Mouse (Mus musculus): ENCODE measurements around the gene Zfand4. TPM values are rescaled to one million over a fixed set of nuclear protein-coding genes. Genes with fewer than 3 reads are reported as not detected.
"Not testable (repeated sequence)": the region's sequence is repeated elsewhere in the genome, so short reads cannot be mapped to it uniquely, and the experiment has no call there.

Zfand4 gene
- polyA plus RNA-seq, 1 experiment from 2014 or later = 12.7 TPM

GRCm38 (mm10) chr6:116353428-116353827, 89.4 kb downstream of the Zfand4 start:
- 96% methylated on average over 1 of the region's 1 CpGs for WGBS
- no peaks in the 10 kb centered on the region for H3K9me3 ChIP-seq (ENCODE audit: control insufficient read depth, low read length)
- no peak overlapping the region for H3K4me2 ChIP-seq (ENCODE audit: low read depth, low read length, severe bottlenecking)
- no peak overlapping the region for H3K27ac ChIP-seq (ENCODE audit: low read depth, low read length)
- H3K4me1 ChIP-seq (replicated peaks; ENCODE audit: control insufficient read depth, insufficient read depth, low read length) = no peaks in the 10 kb centered on the region
- DNase-seq (ENCODE audit: low spot score) (no peak), ATAC-seq (replicated peaks; ENCODE audit: low FRiP score) (no peak)
- H3K36me3 ChIP-seq (ENCODE audit: control insufficient read depth, insufficient read depth, low read length) = no peaks in the 10 kb centered on the region
- H3K27me3 ChIP-seq (ENCODE audit: control insufficient read depth, insufficient read depth, low read length) = no peaks in the 10 kb centered on the region
- H3K9ac ChIP-seq (ENCODE audit: low read length) = no peak overlapping the region
- no peak overlapping the region for H3K4me3 ChIP-seq (ENCODE audit: low read depth, low read length)

DNA sequence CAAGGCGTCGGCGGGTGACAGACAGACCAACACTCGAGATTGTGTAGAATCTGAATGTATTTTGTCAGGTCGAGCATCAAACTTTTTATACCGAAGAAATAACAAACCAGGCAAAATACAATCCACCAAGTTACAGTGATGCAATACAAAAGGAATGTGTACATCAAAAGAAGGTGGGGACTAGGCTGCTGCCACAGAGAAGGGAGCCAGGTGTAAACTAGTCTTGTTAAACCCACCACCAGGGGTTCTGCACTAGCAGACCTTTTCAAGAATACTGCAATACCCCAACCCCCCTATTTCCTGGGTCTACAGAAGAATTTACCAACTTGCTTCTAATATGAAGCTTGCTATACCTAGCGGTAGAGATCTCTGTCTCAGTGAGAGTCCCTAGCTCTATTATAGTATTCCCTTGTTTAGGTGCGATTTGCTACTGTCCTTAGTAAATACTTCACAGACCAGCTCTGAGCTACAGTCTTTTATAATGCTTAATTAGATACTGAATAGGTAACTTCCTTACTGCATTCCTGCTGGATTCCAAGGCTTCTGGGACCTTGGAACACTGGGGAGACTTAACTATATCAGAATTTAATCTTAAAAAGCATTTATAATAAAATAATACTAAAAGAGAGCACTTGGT, 92.4 kb downstream of the Zfand4 start:
- not testable (repeated sequence) for H3K4me3 ChIP-seq (ENCODE audit: low read depth, low read length); H3K36me3 ChIP-seq (ENCODE audit: control insufficient read depth, insufficient read depth, low read length); ATAC-seq (replicated peaks; ENCODE audit: low FRiP score); H3K4me1 ChIP-seq (replicated peaks; ENCODE audit: control insufficient read depth, insufficient read depth, low read length); H3K9me3 ChIP-seq (ENCODE audit: control insufficient read depth, low read length); H3K9ac ChIP-seq (ENCODE audit: low read length); DNase-seq (ENCODE audit: low spot score); H3K27ac ChIP-seq (ENCODE audit: low read depth, low read length); H3K27me3 ChIP-seq (ENCODE audit: control insufficient read depth, insufficient read depth, low read length); H3K4me2 ChIP-seq (ENCODE audit: low read depth, low read length, severe bottlenecking)
- 73% methylated on average over 8 of the region's 8 CpGs for WGBS

- no peak for DNase-seq (ENCODE audit: low spot score)
- ATAC-seq (replicated peaks; ENCODE audit: low FRiP score) = no peak
- Histone ChIP-seq H3K9me3 (ENCODE audit: control insufficient read depth, low read length) (no peaks in the 10 kb centered on the region), H3K4me3 (ENCODE audit: low read depth, low read length) (no peak overlapping the region), H3K27me3 (ENCODE audit: control insufficient read depth, insufficient read depth, low read length) (no peaks in the 10 kb centered on the region), H3K4me2 (ENCODE audit: low read depth, low read length, severe bottlenecking) (no peak overlapping the region), H3K9ac (ENCODE audit: low read length) (no peak overlapping the region), H3K27ac (ENCODE audit: low read depth, low read length) (no peak overlapping the region), H3K4me1 (replicated peaks; ENCODE audit: control insufficient read depth, insufficient read depth, low read length) (no peaks in the 10 kb centered on the region), H3K36me3 (ENCODE audit: control insufficient read depth, insufficient read depth, low read length) (no peaks in the 10 kb centered on the region)
- WGBS = 72% methylated on average over 4 of the region's 4 CpGs
These were observed 92.9 kb downstream of the Zfand4 start for GRCm38 (mm10) chr6:116356948-116357325.

DNA sequence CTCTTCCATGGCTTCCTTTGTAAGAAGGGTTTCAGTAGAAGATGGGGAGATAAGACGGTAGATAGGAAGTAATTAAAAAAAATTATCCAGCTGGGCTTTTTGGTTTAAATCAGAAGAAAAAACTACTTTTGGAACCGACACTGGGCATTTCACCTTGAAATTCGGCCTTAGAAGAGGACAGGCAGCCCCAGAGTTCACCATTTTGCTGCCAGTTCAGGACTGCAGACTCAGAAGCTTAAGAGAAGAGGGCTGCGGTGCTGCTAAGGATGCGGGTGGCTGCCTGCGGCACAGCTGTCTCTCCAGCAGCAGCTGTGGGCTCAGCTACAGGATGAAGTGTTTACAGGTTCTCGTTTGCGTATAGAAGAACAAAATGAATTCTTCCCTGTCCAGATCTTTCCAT, 94.0 kb downstream of the Zfand4 start:
- no peak overlapping the region for H3K27ac ChIP-seq (ENCODE audit: low read depth, low read length)
- H3K4me2 ChIP-seq (ENCODE audit: low read depth, low read length, severe bottlenecking) = no peak overlapping the region
- WGBS = 81% methylated on average over 8 of the region's 8 CpGs
- ATAC-seq (replicated peaks; ENCODE audit: low FRiP score) = no peak
- no peak overlapping the region for H3K4me3 ChIP-seq (ENCODE audit: low read depth, low read length)
- DNase-seq (ENCODE audit: low spot score) = no peak
- no peaks in the 10 kb centered on the region for H3K4me1 ChIP-seq (replicated peaks; ENCODE audit: control insufficient read depth, insufficient read depth, low read length)
- H3K9me3 ChIP-seq (ENCODE audit: control insufficient read depth, low read length) = no peaks in the 10 kb centered on the region
- H3K36me3 ChIP-seq (ENCODE audit: control insufficient read depth, insufficient read depth, low read length) = no peaks in the 10 kb centered on the region
- H3K27me3 ChIP-seq (ENCODE audit: control insufficient read depth, insufficient read depth, low read length) = no peaks in the 10 kb centered on the region
- no peak overlapping the region for H3K9ac ChIP-seq (ENCODE audit: low read length)

DNA sequence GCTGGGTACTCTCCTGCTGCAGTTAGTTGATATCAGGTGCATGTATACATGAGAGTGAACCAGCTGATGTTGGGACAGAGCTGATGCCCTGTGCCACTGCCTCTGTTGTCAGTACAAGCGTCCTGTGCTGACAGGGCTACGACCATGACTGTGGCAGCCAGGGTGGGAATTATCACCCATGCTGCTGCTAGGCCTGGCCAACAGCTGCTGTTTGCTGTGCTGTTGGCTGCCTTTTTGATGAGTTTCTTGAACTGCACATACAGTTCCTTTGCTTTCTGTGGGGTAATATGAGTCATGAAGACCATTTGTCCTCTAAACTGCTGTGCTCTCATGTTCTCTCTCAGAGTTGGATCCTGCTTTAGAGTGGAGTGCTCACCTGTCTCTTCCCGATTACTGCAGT, 95.2 kb downstream of the Zfand4 start:
- Histone ChIP-seq H3K27me3 (ENCODE audit: control insufficient read depth, insufficient read depth, low read length) (no peaks in the 10 kb centered on the region), H3K27ac (ENCODE audit: low read depth, low read length) (no peak overlapping the region), H3K4me2 (ENCODE audit: low read depth, low read length, severe bottlenecking) (no peak overlapping the region), H3K36me3 (ENCODE audit: control insufficient read depth, insufficient read depth, low read length) (no peaks in the 10 kb centered on the region), H3K9me3 (ENCODE audit: control insufficient read depth, low read length) (no peaks in the 10 kb centered on the region), H3K9ac (ENCODE audit: low read length) (no peak overlapping the region), H3K4me3 (ENCODE audit: low read depth, low read length) (no peak overlapping the region), H3K4me1 (replicated peaks; ENCODE audit: control insufficient read depth, insufficient read depth, low read length) (no peaks in the 10 kb centered on the region)
- ATAC-seq (replicated peaks; ENCODE audit: low FRiP score) (no peak), DNase-seq (ENCODE audit: low spot score) (no peak)
- 90% methylated on average over 3 of the region's 3 CpGs for whole genome bisulfite sequencing

DNA sequence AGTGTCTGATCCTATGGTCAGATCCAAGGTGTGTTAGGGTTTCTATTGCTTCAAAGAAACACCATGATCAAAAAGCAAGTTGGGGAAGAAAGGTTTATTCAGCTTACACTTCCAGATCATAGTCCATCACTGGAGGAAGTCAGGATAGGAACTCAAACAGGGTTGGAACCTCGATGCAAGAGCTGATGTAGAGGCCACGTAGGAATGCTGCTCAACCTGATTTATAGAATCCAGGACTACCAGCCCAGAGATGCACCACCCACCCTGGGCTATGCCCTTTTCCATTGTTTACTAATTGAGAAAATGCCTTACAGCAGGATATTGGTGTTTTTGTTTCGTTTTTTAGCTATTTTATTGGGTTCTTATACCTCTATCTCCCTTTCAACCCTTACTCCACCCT, 97.4 kb downstream of the Zfand4 start:
- Histone ChIP-seq H3K9ac (ENCODE audit: low read length) (no peak overlapping the region), H3K4me3 (ENCODE audit: low read depth, low read length) (no peak overlapping the region), H3K4me1 (replicated peaks; ENCODE audit: control insufficient read depth, insufficient read depth, low read length) (no peaks in the 10 kb centered on the region), H3K9me3 (ENCODE audit: control insufficient read depth, low read length) (no peaks in the 10 kb centered on the region), H3K27ac (ENCODE audit: low read depth, low read length) (no peak overlapping the region), H3K27me3 (ENCODE audit: control insufficient read depth, insufficient read depth, low read length) (no peaks in the 10 kb centered on the region), H3K4me2 (ENCODE audit: low read depth, low read length, severe bottlenecking) (no peak overlapping the region), H3K36me3 (ENCODE audit: control insufficient read depth, insufficient read depth, low read length) (no peaks in the 10 kb centered on the region)
- DNase-seq (ENCODE audit: low spot score) (no peak), ATAC-seq (replicated peaks; ENCODE audit: low FRiP score) (no peak)
- WGBS = 90% methylated on average over 3 of the region's 3 CpGs

DNA sequence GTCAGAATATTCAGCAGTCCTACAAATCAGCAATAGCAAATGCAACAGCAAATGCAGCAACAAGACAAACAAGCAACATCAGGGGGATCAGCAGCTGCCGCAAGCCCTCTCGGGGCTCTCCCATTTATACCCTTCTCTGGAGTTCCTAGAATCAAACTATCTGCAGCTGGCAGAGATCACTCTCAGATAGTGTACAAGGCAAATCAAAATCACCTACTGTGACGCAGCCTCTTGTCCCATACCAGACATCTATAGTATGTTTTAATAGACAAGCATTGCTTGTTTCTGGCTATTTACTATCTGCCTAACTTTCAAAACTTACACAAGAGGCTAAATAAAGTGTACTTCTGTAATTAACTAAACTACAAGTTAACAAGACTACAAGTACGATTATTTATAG, 98.0 kb downstream of the Zfand4 start:
- Histone ChIP-seq H3K27ac (ENCODE audit: low read depth, low read length) (no peak overlapping the region), H3K9me3 (ENCODE audit: control insufficient read depth, low read length) (no peaks in the 10 kb centered on the region), H3K27me3 (ENCODE audit: control insufficient read depth, insufficient read depth, low read length) (no peaks in the 10 kb centered on the region), H3K9ac (ENCODE audit: low read length) (no peak overlapping the region), H3K4me3 (ENCODE audit: low read depth, low read length) (no peak overlapping the region), H3K36me3 (ENCODE audit: control insufficient read depth, insufficient read depth, low read length) (no peaks in the 10 kb centered on the region), H3K4me2 (ENCODE audit: low read depth, low read length, severe bottlenecking) (no peak overlapping the region), H3K4me1 (replicated peaks; ENCODE audit: control insufficient read depth, insufficient read depth, low read length) (no peaks in the 10 kb centered on the region)
- 94% methylated on average over 4 of the region's 4 CpGs for WGBS
- no peak for DNase-seq (ENCODE audit: low spot score)
- ATAC-seq (replicated peaks; ENCODE audit: low FRiP score) = no peak

DNA sequence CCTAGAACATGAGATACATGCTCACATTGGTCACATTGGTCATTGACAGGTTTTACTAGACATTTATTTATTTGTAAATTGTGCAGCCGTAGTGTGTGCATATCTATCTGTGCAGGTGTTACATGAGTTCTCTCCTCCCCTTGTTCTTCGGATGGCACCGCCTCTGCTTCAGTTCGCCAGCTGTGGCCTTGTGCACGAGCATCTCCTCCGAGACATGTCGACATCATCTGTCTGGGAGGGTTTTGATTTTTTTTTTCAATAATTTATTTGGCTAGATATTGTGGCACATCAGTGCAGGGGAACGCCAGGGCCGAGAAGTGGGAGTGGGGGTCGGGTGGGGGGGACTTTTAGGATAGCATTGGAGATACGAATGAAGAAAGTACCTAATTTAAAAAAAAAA, 103.9 kb downstream of the Zfand4 start:
- H3K4me3 ChIP-seq (ENCODE audit: low read depth, low read length) = no peak overlapping the region
- no peak overlapping the region for H3K27ac ChIP-seq (ENCODE audit: low read depth, low read length)
- no peaks in the 10 kb centered on the region for H3K9me3 ChIP-seq (ENCODE audit: control insufficient read depth, low read length)
- H3K4me2 ChIP-seq (ENCODE audit: low read depth, low read length, severe bottlenecking) = no peak overlapping the region
- no peaks in the 10 kb centered on the region for H3K4me1 ChIP-seq (replicated peaks; ENCODE audit: control insufficient read depth, insufficient read depth, low read length)
- no peaks in the 10 kb centered on the region for H3K27me3 ChIP-seq (ENCODE audit: control insufficient read depth, insufficient read depth, low read length)
- ATAC-seq (replicated peaks; ENCODE audit: low FRiP score) (no peak), DNase-seq (ENCODE audit: low spot score) (no peak)
- WGBS = 89% methylated on average over 11 of the region's 11 CpGs
- no peaks in the 10 kb centered on the region for H3K36me3 ChIP-seq (ENCODE audit: control insufficient read depth, insufficient read depth, low read length)
- H3K9ac ChIP-seq (ENCODE audit: low read length) = no peak overlapping the region

DNA sequence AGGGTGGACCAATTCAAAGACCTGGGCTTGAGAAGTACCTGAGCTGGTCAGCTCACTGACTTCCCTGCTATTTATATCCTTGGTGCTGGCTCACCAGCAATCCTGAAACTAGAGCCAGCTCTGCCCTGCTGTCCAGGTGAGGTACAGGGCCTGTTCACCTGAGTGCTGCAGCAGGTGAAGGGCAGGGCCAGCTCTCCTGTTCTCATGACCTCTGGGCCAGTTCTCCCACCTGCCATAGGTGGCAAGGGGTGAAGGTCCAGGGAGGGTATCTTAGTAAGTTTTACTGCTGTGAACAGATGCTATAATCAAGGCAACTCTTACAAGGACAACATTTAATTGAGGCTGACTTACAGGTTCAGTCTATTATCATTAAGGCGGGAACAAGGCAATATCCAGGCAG, 105.8 kb downstream of the Zfand4 start:
- H3K4me2 ChIP-seq (ENCODE audit: low read depth, low read length, severe bottlenecking) = no peak overlapping the region
- H3K4me1 ChIP-seq (replicated peaks; ENCODE audit: control insufficient read depth, insufficient read depth, low read length) = no peaks in the 10 kb centered on the region
- 90% methylated on average over 1 of the region's 1 CpGs for WGBS
- no peaks in the 10 kb centered on the region for H3K9me3 ChIP-seq (ENCODE audit: control insufficient read depth, low read length)
- no peaks in the 10 kb centered on the region for H3K27me3 ChIP-seq (ENCODE audit: control insufficient read depth, insufficient read depth, low read length)
- H3K36me3 ChIP-seq (ENCODE audit: control insufficient read depth, insufficient read depth, low read length) = no peaks in the 10 kb centered on the region
- H3K27ac ChIP-seq (ENCODE audit: low read depth, low read length) = no peak overlapping the region
- DNase-seq (ENCODE audit: low spot score) (no peak), ATAC-seq (replicated peaks; ENCODE audit: low FRiP score) (no peak)
- no peak overlapping the region for H3K4me3 ChIP-seq (ENCODE audit: low read depth, low read length)
- H3K9ac ChIP-seq (ENCODE audit: low read length) = no peak overlapping the region
